ENCODE assay signal across 24 mouse cellular contexts in genomic region chr11:97955146-97955902, GRCm38 (mm10). TPM values are rescaled to one million over a fixed set of nuclear protein-coding genes. Genes with fewer than 3 reads are reported as not detected.
A peak's percentile ranks its signal among the peaks of the same experiment; 100 is the strongest.
DNase-seq lines count a peak whose midpoint lies in the region; ATAC-seq lines count a peak whose summit lies in the region.
"Had no signal": no experiment of that assay in that cellular context is flagged by ENCODE, and none has a peak within 500 bp of the region (broad histone marks: within the 10 kb centered on the region; RNA-seq: fewer than 3 reads in every experiment).

No protein-coding gene starts in this region.

- H3K4me1 ChIP-seq in heart, embryonic 13.5 days: peaks cover 19% of the 10 kb centered on the region
- H3K4me1 ChIP-seq in forebrain, embryonic 16.5 days (replicated peaks; ENCODE audit: control insufficient read depth, insufficient read depth, low read length): peaks cover 4% of the 10 kb centered on the region
- H3K4me1 ChIP-seq: embryonic facial prominence, embryonic 12.5 days had no signal

- DNase-seq in heart, adult 18-20 months: no peak
- DNase-seq in CD8-positive naive resting alpha-beta T cell, adult 2 months (ENCODE audit: low read depth in 2 of 2, low spot score in 2 of 2): peak; percentile 39 to 48
- peak; percentile 78 for DNase-seq in thymus, postnatal 14 days
- DNase-seq in kidney, postnatal 25 days: no peak
- DNase-seq in kidney, postnatal 36 days: no peak
- DNase-seq: adrenal gland, postnatal 25 days; cerebellum, adult 9-10 months; kidney, adult 11 months; layer of hippocampus, postnatal 36 days; right cerebral cortex, postnatal 25 days had no signal

- ATAC-seq in heart, embryonic 13.5 days (ENCODE audit: extremely low read depth, insufficient number of reproducible peaks, low FRiP score, low TSS enrichment): no peak
- ATAC-seq in megakaryocyte, adult 5-6 weeks (ENCODE audit: poor library complexity, severe bottlenecking): 0 out of 2 replicates have a peak, but pooled peaks have one; percentile 18
- no peak for ATAC-seq in forebrain, embryonic 16.5 days
- ATAC-seq: forebrain, embryonic 15.5 days; midbrain, embryonic 13.5 days had no signal

- WGBS in heart, embryonic 13.5 days: 65% methylated on average over 9 of the region's 9 CpGs
- WGBS in forebrain, embryonic 16.5 days: 87% methylated on average over 9 of the region's 9 CpGs

- H3K4me2 ChIP-seq in heart, embryonic 13.5 days: no peak overlapping the region
- no peak overlapping the region for H3K4me2 ChIP-seq in forebrain, embryonic 16.5 days (ENCODE audit: low read length)
- H3K4me2 ChIP-seq: embryonic facial prominence, embryonic 12.5 days; forebrain, embryonic 15.5 days; hindbrain, embryonic 15.5 days; lung, embryonic 15.5 days; midbrain, embryonic 13.5 days had no signal

- 0 out of 2 replicates have a peak overlapping the region, but pooled peaks have one; percentile 11 for H3K9ac ChIP-seq in heart, embryonic 13.5 days
- H3K9ac ChIP-seq in forebrain, embryonic 16.5 days (replicated peaks; ENCODE audit: low read depth, low read length): no peak overlapping the region
- H3K9ac ChIP-seq: embryonic facial prominence, embryonic 12.5 days; forebrain, embryonic 15.5 days; hindbrain, embryonic 15.5 days; liver, embryonic 14.5 days; lung, embryonic 15.5 days; midbrain, embryonic 13.5 days had no signal

- no peaks in the 10 kb centered on the region for H3K36me3 ChIP-seq in heart, embryonic 13.5 days
- no peaks in the 10 kb centered on the region for H3K36me3 ChIP-seq in forebrain, embryonic 16.5 days (ENCODE audit: control insufficient read depth, insufficient read depth)
- H3K36me3 ChIP-seq: embryonic facial prominence, embryonic 12.5 days; forebrain, embryonic 15.5 days; hindbrain, embryonic 15.5 days; lung, embryonic 15.5 days; midbrain, embryonic 13.5 days had no signal

- H3K27me3 ChIP-seq in heart, embryonic 13.5 days (replicated peaks): peaks cover 6% of the 10 kb centered on the region; the same call in 1 of the 2 replicates
- H3K27me3 ChIP-seq in forebrain, embryonic 16.5 days (replicated peaks; ENCODE audit: control insufficient read depth, insufficient read depth, low read length): no peaks in the 10 kb centered on the region
- H3K27me3 ChIP-seq: embryonic facial prominence, embryonic 12.5 days; forebrain, embryonic 15.5 days; hindbrain, embryonic 15.5 days; lung, embryonic 15.5 days; midbrain, embryonic 13.5 days had no signal

- H3K9me3 ChIP-seq in heart, embryonic 13.5 days: no peaks in the 10 kb centered on the region
- no peaks in the 10 kb centered on the region for H3K9me3 ChIP-seq in forebrain, embryonic 16.5 days (ENCODE audit: control insufficient read depth, low read length)
- H3K9me3 ChIP-seq: embryonic facial prominence, embryonic 12.5 days; forebrain, embryonic 15.5 days; hindbrain, embryonic 15.5 days; lung, embryonic 15.5 days; midbrain, embryonic 13.5 days had no signal

- H3K4me3 ChIP-seq in heart, embryonic 13.5 days: no peak overlapping the region
- no peak overlapping the region for H3K4me3 ChIP-seq in forebrain, embryonic 16.5 days (replicated peaks; ENCODE audit: low read length)
- H3K4me3 ChIP-seq: embryonic facial prominence, embryonic 12.5 days; erythroblast, embryonic 14.5 days; forebrain, embryonic 15.5 days; hindbrain, embryonic 15.5 days; layer of hippocampus, adult 2 months; lung, embryonic 15.5 days; midbrain, embryonic 13.5 days; myocyte had no signal

- no peak overlapping the region for H3K27ac ChIP-seq in heart, embryonic 13.5 days (replicated peaks)
- H3K27ac ChIP-seq in forebrain, embryonic 16.5 days (ENCODE audit: low read length): no peak overlapping the region
- H3K27ac ChIP-seq: embryonic facial prominence, embryonic 12.5 days; forebrain, embryonic 15.5 days; layer of hippocampus, adult 2 months; liver, embryonic 14.5 days; lung, embryonic 15.5 days; macrophage; midbrain, embryonic 13.5 days; stomach, postnatal 0 days had no signal

RNA-seq across cellular contexts. Expression of gene Plxdc1, which starts 30.9 kb away (rescaled TPM):
- polyA plus RNA-seq in heart, embryonic 13.5 days (2015; fragmentation: Nextera tagmentation; extraction: Ambion mirVana): 0.23 and 0.44 TPM in 2 replicates
- 1 to 10 TPM; 3.2 to 4.6 TPM for total RNA-seq in heart, adult 18-20 months (2021)
- 13.7 and 15.9 TPM in 2 replicates for total RNA-seq in megakaryocyte, adult 5-6 weeks (2015)
- total RNA-seq in megakaryocyte, adult 5-6 weeks (2017): 6.3 and 6.7 TPM in 2 replicates
- 0.72 and 0.96 TPM in 2 replicates for polyA plus RNA-seq in forebrain, embryonic 16.5 days (2015; fragmentation: Nextera tagmentation; extraction: Ambion mirVana)

RNA-seq across cellular contexts. Expression of gene Arl5c, which starts 40.7 kb away (rescaled TPM):
- 4.6 and 5.1 TPM in 2 replicates for polyA plus RNA-seq in heart, embryonic 13.5 days (2015; fragmentation: Nextera tagmentation; extraction: Ambion mirVana)
- total RNA-seq in heart, adult 18-20 months (2021): 1 to 10 TPM in 1 of 2 experiments, not detected in 1; 1.1 TPM
- 42.9 and 56.3 TPM in 2 replicates for total RNA-seq in megakaryocyte, adult 5-6 weeks (2015)
- 51.2 TPM in 2 replicates for total RNA-seq in megakaryocyte, adult 5-6 weeks (2017)
- 4.6 and 6.4 TPM in 2 replicates for polyA plus RNA-seq in forebrain, embryonic 16.5 days (2015; fragmentation: Nextera tagmentation; extraction: Ambion mirVana)
- polyA plus RNA-seq: erythroblast, embryonic 14.5 days had no signal

Comparison
In these comparisons a context has a peak if more than half of its experiments do, and no peak if none do; other contexts are left out.
1. DNase-seq: peak in CD8-positive naive resting alpha-beta T cell, adult 2 months (2 of 2) and thymus, postnatal 14 days (single experiment); none in heart, adult 18-20 months (0 of 2), kidney, postnatal 25 days (0 of 2) and kidney, postnatal 36 days (0 of 2).
2. RNA of gene Arl5c, which starts 40.7 kb away (total RNA-seq): 42.9 to 56.3 TPM in megakaryocyte, adult 5-6 weeks; 1.1 TPM in heart, adult 18-20 months; every median in the first group is over 10 times any median in the second.